Mouse (Mus musculus): ENCODE results near the gene Fsd1. TPM values are rescaled to one million over a fixed set of nuclear protein-coding genes. Genes with fewer than 3 reads are reported as not detected.

Gene Fsd1
- polyA plus RNA-seq, 1 experiment: 0.36 TPM

DNA sequence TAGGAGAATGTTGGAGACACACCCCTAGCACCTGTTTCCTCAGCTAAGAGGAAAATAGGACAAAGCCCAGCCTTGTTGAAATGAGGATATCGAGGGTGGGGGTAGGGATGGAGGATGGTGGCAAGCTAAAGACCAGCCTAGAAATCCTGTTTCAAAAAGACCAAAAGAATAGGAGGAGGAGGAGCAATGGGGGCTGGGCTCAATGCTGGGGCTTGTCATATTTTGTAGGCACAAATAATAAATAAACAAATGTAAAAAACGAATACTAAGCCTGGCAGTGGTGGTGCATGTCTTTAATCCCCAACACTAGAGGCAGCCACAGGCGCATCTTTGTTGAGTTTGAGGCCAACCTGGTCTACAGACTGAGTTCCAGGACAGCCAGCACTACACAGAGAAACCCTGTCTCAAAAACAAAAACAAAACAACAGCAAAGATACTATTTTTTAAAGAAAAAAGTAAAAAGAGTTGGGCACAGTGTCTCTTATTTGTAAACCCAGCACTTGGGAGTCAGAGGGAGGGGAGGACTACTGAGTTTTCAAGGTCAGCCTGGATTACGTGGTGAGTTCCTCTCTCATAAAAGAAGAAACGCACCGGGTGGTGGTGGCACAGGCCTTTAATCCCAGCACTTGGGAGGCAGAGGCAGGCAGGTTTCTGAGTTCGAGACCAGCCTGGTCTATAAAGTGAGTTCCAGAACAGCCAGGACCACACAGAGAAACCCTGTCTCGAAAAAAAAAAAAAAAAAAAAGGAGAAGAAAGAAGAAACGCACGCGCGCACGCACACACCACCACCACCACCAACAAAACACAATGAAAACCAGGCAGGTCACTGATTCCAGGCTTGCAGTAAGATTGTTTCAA lies 28.4 kb upstream of the Fsd1 start:
- TF ChIP-seq SRF (IDR thresholded peaks at IDR 0.05; ENCODE audit: control insufficient read depth, insufficient read length, low read depth) (no peak), POLR2AphosphoS2 (IDR thresholded peaks at IDR 0.05; ENCODE audit: insufficient read length, low read depth) (no peak), USF1 (IDR thresholded peaks at IDR 0.05; ENCODE audit: low read depth) (no peak), MYOD1 (IDR thresholded peaks at IDR 0.05; ENCODE audit: control insufficient read depth in 1 of 3, insufficient read length in 2 of 3, low read depth in 2 of 3) (no peak), MYOG (IDR thresholded peaks at IDR 0.05; ENCODE audit: control insufficient read depth in 1 of 3, insufficient read depth in 1 of 3, insufficient read length in 2 of 3, low read depth in 2 of 3) (no peak), TCF12 (IDR thresholded peaks at IDR 0.05; ENCODE audit: insufficient read depth, poor library complexity, severe bottlenecking) (no peak), MAX (IDR thresholded peaks at IDR 0.05; ENCODE audit: low read depth) (no peak)
- Histone ChIP-seq H3K4me3 (peak overlapping the region; percentile 43), H3K27me3 (ENCODE audit: control insufficient read depth, insufficient read depth, insufficient read length) (peaks cover 8% of the 10 kb centered on the region), H3K36me3 (ENCODE audit: control insufficient read depth, insufficient read depth) (no peaks in the 10 kb centered on the region), H3ac (ENCODE audit: control insufficient read depth, insufficient read length) (peak overlapping the region; percentile 65), H3K79me2 (ENCODE audit: control insufficient read depth, insufficient read depth) (peaks cover 7% of the 10 kb centered on the region), H3K4me2 (ENCODE audit: low read depth) (peak overlapping the region; percentile 77)

DNA sequence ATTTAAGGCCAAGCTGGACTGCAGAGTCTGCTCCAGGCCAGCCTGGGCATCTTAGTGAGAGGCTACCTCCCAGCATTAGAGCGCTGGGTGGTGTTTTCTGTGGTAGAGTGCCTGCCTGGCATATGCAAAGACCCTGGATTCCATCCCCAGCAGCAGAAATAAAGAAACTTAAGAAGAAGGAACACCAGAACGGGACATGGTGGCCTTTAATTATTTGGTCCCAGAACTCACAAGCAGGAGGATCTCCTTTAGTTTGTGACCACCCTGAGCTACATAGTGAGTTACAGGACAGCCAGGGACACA lies 27.8 kb upstream of the Fsd1 start:
- H3K36me3 ChIP-seq (ENCODE audit: control insufficient read depth, insufficient read depth): peaks cover 3% of the 10 kb centered on the region
- H3K4me2 ChIP-seq (ENCODE audit: low read depth): peak overlapping the region; percentile 77
- TF ChIP-seq MYOD1 (IDR thresholded peaks at IDR 0.05; ENCODE audit: control insufficient read depth in 1 of 3, insufficient read length in 2 of 3, low read depth in 2 of 3) (no peak), MAX (IDR thresholded peaks at IDR 0.05; ENCODE audit: low read depth) (no peak), MYOG (IDR thresholded peaks at IDR 0.05; ENCODE audit: control insufficient read depth in 1 of 3, insufficient read depth in 1 of 3, insufficient read length in 2 of 3, low read depth in 2 of 3) (no peak)
- H3ac ChIP-seq (ENCODE audit: control insufficient read depth, insufficient read length): peak overlapping the region; percentile 65
- peak overlapping the region; percentile 43 for H3K4me3 ChIP-seq
- peaks cover 7% of the 10 kb centered on the region for H3K79me2 ChIP-seq (ENCODE audit: control insufficient read depth, insufficient read depth)
- H3K27me3 ChIP-seq (ENCODE audit: control insufficient read depth, insufficient read depth, insufficient read length): peaks cover 8% of the 10 kb centered on the region

DNA sequence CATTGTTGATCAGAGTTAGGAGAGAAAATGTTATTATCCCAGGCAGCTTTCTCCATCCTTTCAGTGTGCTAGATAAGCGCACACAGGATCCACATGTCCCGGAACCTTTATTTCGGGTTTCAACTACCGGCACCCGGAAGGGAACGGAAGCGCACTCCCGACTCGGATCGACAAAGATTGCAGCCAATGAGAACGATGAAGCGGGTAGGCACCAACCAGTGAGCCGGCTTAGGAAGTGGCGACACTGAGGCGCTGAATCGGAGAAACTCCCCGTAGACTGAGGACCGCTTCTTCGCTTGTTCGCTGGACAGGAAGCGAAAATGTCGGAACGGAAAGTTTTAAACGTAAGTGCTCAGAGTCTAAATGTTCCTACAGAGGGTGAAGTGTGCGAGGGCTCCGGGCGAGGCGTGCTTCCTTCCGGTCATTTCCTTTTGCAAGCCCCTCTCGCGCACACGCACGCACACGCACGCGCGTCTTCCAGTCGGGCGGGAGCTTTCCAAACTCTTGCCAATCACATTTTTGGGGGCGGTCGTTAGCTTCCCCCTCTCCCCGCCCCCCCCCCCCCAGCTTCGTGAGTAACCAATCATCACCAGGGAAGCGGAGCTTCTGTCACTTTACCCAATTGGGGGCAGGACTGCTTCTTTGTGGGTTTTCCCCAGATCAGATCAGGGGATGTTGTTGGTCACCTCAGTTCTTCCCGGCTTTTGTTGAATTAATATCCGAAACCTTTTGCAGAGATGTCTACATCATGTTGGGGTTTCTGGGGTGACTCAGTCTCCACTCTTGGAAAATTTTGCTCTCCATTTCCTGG lies 27.2 kb upstream of the Fsd1 start, which contains the start of gene Yju2:
Gene Yju2, plus strand, starts transcription at position 182 of the 811 bp plus-strand sequence.
- Histone ChIP-seq H3K27me3 (ENCODE audit: control insufficient read depth, insufficient read depth, insufficient read length) (peaks cover 3% of the 10 kb centered on the region), H3K36me3 (ENCODE audit: control insufficient read depth, insufficient read depth) (peaks cover 5% of the 10 kb centered on the region), H3K4me2 (ENCODE audit: low read depth) (peak within 1 kb of the TSS; percentile 94), H3ac (ENCODE audit: control insufficient read depth, insufficient read length) (peak within 1 kb of the TSS; percentile 65), H3K4me3 (peak within 1 kb of the TSS; percentile 43), H3K79me2 (ENCODE audit: control insufficient read depth, insufficient read depth) (peaks cover 7% of the 10 kb centered on the region)
- TF ChIP-seq REST (IDR thresholded peaks at IDR 0.05; ENCODE audit: insufficient read depth, insufficient read length): no peak
- TF ChIP-seq POLR2AphosphoS2 (IDR thresholded peaks at IDR 0.05; ENCODE audit: insufficient read length, low read depth): peak; percentile 74
- peak; percentile 66 for TF ChIP-seq POLR2A (IDR thresholded peaks at IDR 0.05; ENCODE audit: insufficient read length, low read depth)
- peak; percentile 65 for TF ChIP-seq SRF (IDR thresholded peaks at IDR 0.05; ENCODE audit: control insufficient read depth, insufficient read length, low read depth)
- no peak for TF ChIP-seq TCF3 (IDR thresholded peaks at IDR 0.05; ENCODE audit: insufficient read length, low read depth)
- TF ChIP-seq CEBPB (IDR thresholded peaks at IDR 0.05; ENCODE audit: insufficient read depth, poor library complexity, severe bottlenecking): no peak
- TF ChIP-seq MAX (IDR thresholded peaks at IDR 0.05; ENCODE audit: low read depth): peak; percentile 63

DNA sequence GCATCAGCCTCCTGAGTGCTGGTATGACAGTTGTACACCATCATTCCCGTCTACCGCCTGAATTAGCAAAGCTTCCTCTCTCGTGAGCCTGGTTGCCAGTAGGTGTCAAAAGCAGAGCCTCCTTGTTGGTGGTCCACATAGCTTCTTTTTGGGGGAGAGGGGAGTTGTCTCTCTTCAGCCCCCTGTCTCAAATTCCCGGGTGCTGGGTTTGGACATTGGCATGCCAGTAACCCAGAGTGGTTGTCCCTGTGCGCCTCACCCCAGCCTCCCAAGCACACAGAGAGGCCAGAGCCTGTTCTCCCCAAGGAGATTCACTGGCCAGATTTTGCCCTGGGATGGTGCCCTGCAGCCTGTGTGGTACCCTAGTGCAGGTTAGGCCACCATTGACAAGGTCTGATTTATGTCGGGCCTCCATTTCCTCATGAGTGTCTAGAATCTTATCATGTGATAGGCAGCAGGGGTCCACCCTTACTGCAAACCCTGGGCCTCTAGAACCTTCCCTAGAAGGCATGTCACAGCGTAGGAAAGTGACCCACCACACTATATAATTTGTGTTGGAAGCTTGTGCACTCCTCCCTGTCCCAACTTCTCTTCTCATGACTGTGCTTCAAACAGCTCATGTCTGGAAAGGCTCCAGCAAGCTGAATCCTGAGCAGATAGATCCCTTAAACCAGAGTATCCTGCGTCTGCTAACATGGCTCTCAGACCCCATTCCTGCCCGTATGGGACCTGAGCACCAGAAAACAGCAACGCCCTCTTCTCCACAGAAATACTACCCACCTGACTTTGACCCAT lies 26.2 kb upstream of the Fsd1 start:
- Histone ChIP-seq H3K27me3 (ENCODE audit: control insufficient read depth, insufficient read depth, insufficient read length) (no peaks in the 10 kb centered on the region), H3K79me2 (ENCODE audit: control insufficient read depth, insufficient read depth) (peaks cover 7% of the 10 kb centered on the region), H3ac (ENCODE audit: control insufficient read depth, insufficient read length) (peak overlapping the region; percentile 65), H3K4me3 (peak overlapping the region; percentile 43), H3K4me2 (ENCODE audit: low read depth) (peak overlapping the region; percentile 94), H3K36me3 (ENCODE audit: control insufficient read depth, insufficient read depth) (peaks cover 5% of the 10 kb centered on the region)
- TF ChIP-seq MYOG (IDR thresholded peaks at IDR 0.05; ENCODE audit: control insufficient read depth in 1 of 3, insufficient read depth in 1 of 3, insufficient read length in 2 of 3, low read depth in 2 of 3): no peak

DNA sequence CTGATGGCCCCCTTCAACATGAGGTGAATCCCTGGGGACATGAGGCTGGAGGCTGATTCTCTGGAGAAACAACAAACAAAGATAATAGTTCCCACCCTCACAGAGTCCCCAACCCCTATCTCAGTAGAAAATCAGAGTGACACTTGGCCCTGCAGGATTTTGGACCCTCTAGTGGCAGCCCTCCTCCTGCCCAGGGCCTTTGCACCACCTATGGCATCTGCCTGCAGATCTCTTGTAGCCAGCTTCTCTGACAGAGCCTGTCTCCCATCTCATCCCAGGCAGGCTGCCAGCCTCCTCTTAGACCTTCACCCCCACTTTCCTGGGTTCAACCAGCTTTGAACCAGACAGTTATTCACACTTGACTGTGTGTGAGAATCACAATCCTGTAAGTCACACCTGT lies 25.5 kb upstream of the Fsd1 start:
- H3K79me2 ChIP-seq (ENCODE audit: control insufficient read depth, insufficient read depth): peaks cover 7% of the 10 kb centered on the region
- H3K36me3 ChIP-seq (ENCODE audit: control insufficient read depth, insufficient read depth): peaks cover 5% of the 10 kb centered on the region
- TF ChIP-seq E2F4 (IDR thresholded peaks at IDR 0.05; ENCODE audit: insufficient read depth) (no peak), MYOG (IDR thresholded peaks at IDR 0.05; ENCODE audit: control insufficient read depth in 1 of 3, insufficient read depth in 1 of 3, insufficient read length in 2 of 3, low read depth in 2 of 3) (no peak), CEBPB (IDR thresholded peaks at IDR 0.05; ENCODE audit: insufficient read depth, poor library complexity, severe bottlenecking) (no peak), POLR2AphosphoS2 (IDR thresholded peaks at IDR 0.05; ENCODE audit: insufficient read length, low read depth) (no peak), TCF3 (IDR thresholded peaks at IDR 0.05; ENCODE audit: insufficient read length, low read depth) (no peak), MYOD1 (IDR thresholded peaks at IDR 0.05; ENCODE audit: control insufficient read depth in 1 of 3, insufficient read length in 2 of 3, low read depth in 2 of 3) (no peak), REST (IDR thresholded peaks at IDR 0.05; ENCODE audit: insufficient read depth, insufficient read length) (no peak), TCF12 (IDR thresholded peaks at IDR 0.05; ENCODE audit: insufficient read depth, poor library complexity, severe bottlenecking) (no peak), USF1 (IDR thresholded peaks at IDR 0.05; ENCODE audit: low read depth) (no peak), POLR2A (IDR thresholded peaks at IDR 0.05; ENCODE audit: insufficient read length, low read depth) (no peak), SRF (IDR thresholded peaks at IDR 0.05; ENCODE audit: control insufficient read depth, insufficient read length, low read depth) (no peak), MAX (IDR thresholded peaks at IDR 0.05; ENCODE audit: low read depth) (no peak)
- no peaks in the 10 kb centered on the region for H3K27me3 ChIP-seq (ENCODE audit: control insufficient read depth, insufficient read depth, insufficient read length)
- no peak overlapping the region for H3ac ChIP-seq (ENCODE audit: control insufficient read depth, insufficient read length)
- no peak overlapping the region for H3K4me2 ChIP-seq (ENCODE audit: low read depth)
- no peak overlapping the region for H3K4me3 ChIP-seq

Data from myocyte (in vitro differentiated cells).